Mouse (Mus musculus): ENCODE measurements at regions not wholly inside any gene's neighbourhood (a gene's known extent, or its start where the extent isn't known, plus 50 kb on each side); places are given as distances from the start of the nearest gene placed in this dataset.

GRCm38 (mm10) chr7:136267716-136268489 is 551.7 kb upstream of the Mki67 start:
- no peak for DNase-seq

GRCm38 (mm10) chr7:136275651-136276050 is 559.5 kb upstream of the Mki67 start:
- no peak for DNase-seq

- DNase-seq: no peak
Measured at GRCm38 (mm10) chr7:136283770-136284169, 567.6 kb upstream of the Mki67 start.

- DNase-seq: no peak
Measured at GRCm38 (mm10) chr7:136285606-136286005, 569.4 kb upstream of the Mki67 start.

GRCm38 (mm10) chr7:136293536-136294145 is 577.5 kb upstream of the Mki67 start:
- peak; percentile 62 for DNase-seq

GRCm38 (mm10) chr7:136294445-136294844 is 578.3 kb upstream of the Mki67 start:
- peak; percentile 38 for DNase-seq

- DNase-seq: peak; percentile 57
Measured at GRCm38 (mm10) chr7:136297901-136298513, 581.8 kb upstream of the Mki67 start.

- DNase-seq: no peak
Measured at GRCm38 (mm10) chr7:136306137-136306536, 588.3 kb upstream of the Mgmt start.

- DNase-seq: no peak
Measured at GRCm38 (mm10) chr7:136308765-136309164, 585.6 kb upstream of the Mgmt start.

- no peak for DNase-seq
Measured at GRCm38 (mm10) chr7:136327281-136327680, 567.1 kb upstream of the Mgmt start.

GRCm38 (mm10) chr7:136330431-136330830 is 564.0 kb upstream of the Mgmt start:
- no peak for DNase-seq

- DNase-seq: no peak
Measured at GRCm38 (mm10) chr7:136332805-136333204, 561.6 kb upstream of the Mgmt start.

GRCm38 (mm10) chr7:136341599-136342210 is 552.7 kb upstream of the Mgmt start:
- no peak for DNase-seq

GRCm38 (mm10) chr7:136342211-136342799 is 552.1 kb upstream of the Mgmt start:
- no peak for DNase-seq

- peak; percentile 35 for DNase-seq
Measured at GRCm38 (mm10) chr7:136342822-136343221, 551.6 kb upstream of the Mgmt start.

- no peak for DNase-seq
Measured at GRCm38 (mm10) chr7:136343494-136343893, 550.9 kb upstream of the Mgmt start.

- DNase-seq: no peak
Measured at GRCm38 (mm10) chr7:136345051-136345450, 549.4 kb upstream of the Mgmt start.

GRCm38 (mm10) chr7:136346531-136346930 is 547.9 kb upstream of the Mgmt start:
- no peak for DNase-seq

- DNase-seq: no peak
Measured at GRCm38 (mm10) chr7:136348309-136348708, 546.1 kb upstream of the Mgmt start.

GRCm38 (mm10) chr7:136349651-136350050 is 544.8 kb upstream of the Mgmt start:
- no peak for DNase-seq

- DNase-seq: no peak
Measured at GRCm38 (mm10) chr7:136357011-136357410, 537.4 kb upstream of the Mgmt start.
